Mouse (Mus musculus): ENCODE data around the gene Gm28729. TPM values are rescaled to one million over a fixed set of nuclear protein-coding genes. Genes with fewer than 3 reads are reported as not detected.
A peak's percentile ranks its signal among the peaks of the same experiment; 100 is the strongest.

Gm28729 gene
- total RNA-seq, 4 experiments from 2014 or later = 0.37 to 0.65 (median 0.39) TPM; not detected in 1

GRCm38 (mm10) chr9:96463708-96464107, 61.4 kb downstream of the Gm28729 start:
- DNase-seq (ENCODE audit: low spot score in 2 of 2) = peak in 1 of 2 experiments; percentile 65

- no peak for DNase-seq (ENCODE audit: low spot score in 2 of 2)
Measured at GRCm38 (mm10) chr9:96461607-96462006, 63.5 kb downstream of the Gm28729 start.

- DNase-seq (ENCODE audit: low spot score in 2 of 2) = no peak
Measured at GRCm38 (mm10) chr9:96460117-96460865, 64.8 kb downstream of the Gm28729 start.

GRCm38 (mm10) chr9:96455618-96456017, 69.4 kb downstream of the Gm28729 start:
- DNase-seq (ENCODE audit: low spot score in 2 of 2) = no peak

- no peak for DNase-seq (ENCODE audit: low spot score in 2 of 2)
Measured at GRCm38 (mm10) chr9:96452956-96453355, 72.1 kb downstream of the Gm28729 start.

- no peak for DNase-seq (ENCODE audit: low spot score in 2 of 2)
Measured at GRCm38 (mm10) chr9:96450900-96451720, 74.0 kb downstream of the Gm28729 start.

- DNase-seq (ENCODE audit: low spot score in 2 of 2) = no peak
Measured at GRCm38 (mm10) chr9:96449514-96449913, 75.5 kb downstream of the Gm28729 start.

GRCm38 (mm10) chr9:96445351-96445750, 79.7 kb downstream of the Gm28729 start:
- no peak for DNase-seq (ENCODE audit: low spot score in 2 of 2)

GRCm38 (mm10) chr9:96442081-96442480, 83.0 kb downstream of the Gm28729 start:
- no peak for DNase-seq (ENCODE audit: low spot score in 2 of 2)

- DNase-seq (ENCODE audit: low spot score in 2 of 2) = peak in 1 of 2 experiments; percentile 18
Measured at GRCm38 (mm10) chr9:96438334-96438871, 86.7 kb downstream of the Gm28729 start.

- no peak for DNase-seq (ENCODE audit: low spot score in 2 of 2)
Measured at GRCm38 (mm10) chr9:96437805-96438333, 87.2 kb downstream of the Gm28729 start.

GRCm38 (mm10) chr9:96436901-96437804, 87.9 kb downstream of the Gm28729 start:
- no peak for DNase-seq (ENCODE audit: low spot score in 2 of 2)

Other genes starting within 250 kb of the Gm28729 start
- 100 to 1,000 TPM; 107 to 114 (median 109) TPM for gene Atp1b3, start 160.8 kb downstream of the Gm28729 start, total RNA-seq (2022)
- 10 to 100 TPM; 53.5 to 66.5 (median 53.8) TPM for gene Rnf7, start 46.6 kb downstream of the Gm28729 start, total RNA-seq (2022)
- gene Rasa2, start 106.4 kb upstream of the Gm28729 start, total RNA-seq (2022) = 10 to 100 TPM; 33.1 to 43.3 (median 39.0) TPM
- 10 to 100 TPM; 57.7 to 67.6 (median 63.7) TPM for gene Zbtb38, start 227.6 kb upstream of the Gm28729 start, total RNA-seq (2022)